Mouse (Mus musculus) common myeloid progenitor, adult 5-6 weeks (primary cell): Measurements from ENCODE around the gene Inpp5a. TPM values are rescaled to one million over a fixed set of nuclear protein-coding genes. Genes with fewer than 3 reads are reported as not detected.
A peak's percentile ranks its signal among the peaks of the same experiment; 100 is the strongest.

ENCODE experiments used
- ATAC-seq: replicated peaks from 2 replicates; pipeline ENCODE4 v1.8.0; 2016; ENCODE audit warnings: low read depth, mild to moderate bottlenecking, moderate TSS enrichment, inconsistent platforms; ENCODE audit not compliant: poor library complexity, severe bottlenecking
- total RNA-seq: library from RNA; stranded (forward); fragments of 200-1000, 187-1606 nt; gene quantifications from 2 replicates; pipeline ENCODE4 v1.2.3, GENCODE M21; 2017

The Inpp5a gene
- total RNA-seq, 1 experiment from 2014 or later = 6.3 TPM

DNA sequence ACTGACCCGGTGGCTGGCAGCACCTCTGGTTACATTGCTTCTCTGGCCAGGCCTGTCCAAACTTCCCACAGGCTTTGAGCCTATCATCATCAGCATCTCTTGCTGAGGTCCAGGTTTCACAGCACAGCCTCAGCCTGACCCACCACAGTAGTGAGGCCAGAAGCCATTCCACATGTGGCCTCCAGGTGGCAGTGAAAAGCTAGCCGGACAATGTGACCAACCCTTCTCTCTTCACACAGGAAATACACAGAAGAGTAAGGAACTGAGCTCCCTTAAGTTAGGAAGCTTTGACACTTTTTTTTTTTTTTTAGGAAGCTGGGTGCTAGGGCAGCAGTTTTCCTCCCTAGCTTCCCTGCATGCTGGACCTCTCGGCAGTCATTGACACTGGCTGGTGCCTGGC, 201.4 kb downstream of the Inpp5a start:
- ATAC-seq = peak; percentile 85

DNA sequence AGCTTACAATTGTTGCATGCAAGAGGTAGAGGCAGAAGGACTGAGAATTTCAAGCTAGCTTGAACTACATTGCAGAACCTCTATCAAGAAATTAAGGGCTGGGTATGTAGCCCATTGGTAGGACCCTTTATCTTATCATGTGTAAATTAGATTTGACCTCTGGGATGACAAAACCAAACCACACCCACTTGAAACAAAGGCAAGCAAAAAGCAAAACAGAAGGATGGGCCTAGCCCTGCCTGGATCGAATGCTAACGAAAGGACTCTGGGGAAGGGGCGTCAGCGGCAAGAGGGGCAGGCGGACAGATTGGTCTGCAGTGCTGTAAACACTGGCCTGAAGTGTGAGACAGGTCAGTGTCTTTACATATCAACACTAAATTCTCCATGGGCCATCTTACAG, 202.4 kb downstream of the Inpp5a start:
- ATAC-seq = no peak

DNA sequence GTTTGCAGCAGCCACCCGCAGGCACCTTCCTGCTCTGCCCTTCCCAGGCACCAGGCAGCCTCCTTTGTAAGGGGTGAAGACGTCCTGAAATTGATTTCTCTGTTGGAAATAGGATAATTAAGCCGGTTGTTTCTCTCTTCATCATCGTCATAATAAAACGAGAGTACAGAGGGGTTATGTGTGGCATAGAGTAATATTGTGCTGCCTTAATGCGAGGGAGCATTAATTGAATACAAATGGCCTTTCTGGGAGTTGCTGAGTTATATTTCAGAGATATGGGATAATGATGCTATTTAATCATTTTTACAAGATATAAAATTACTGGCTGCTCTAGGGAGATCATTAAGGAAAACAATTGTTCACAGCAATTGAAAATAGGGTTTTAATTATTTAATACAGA, 206.4 kb downstream of the Inpp5a start:
- no peak for ATAC-seq

DNA sequence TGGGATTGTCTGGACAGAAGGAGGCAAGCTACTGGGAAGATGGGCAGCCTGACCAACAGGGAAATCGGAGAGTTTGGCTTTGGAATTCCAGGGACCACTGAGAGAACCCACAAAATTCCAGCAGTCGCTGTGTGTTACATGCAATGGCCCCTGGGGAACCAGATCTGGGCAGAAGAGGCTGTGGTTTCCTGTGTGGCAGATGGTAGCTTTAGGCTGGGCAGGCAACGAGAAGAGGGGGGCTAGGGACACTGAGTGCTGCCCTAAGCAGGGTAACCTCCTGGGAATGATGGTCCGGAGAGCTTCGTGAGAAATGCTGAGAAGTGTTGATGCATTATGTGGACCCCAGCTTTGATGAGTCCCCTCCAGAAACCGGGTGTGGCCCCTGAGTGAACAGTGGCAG, 207.0 kb downstream of the Inpp5a start:
- ATAC-seq = peak; percentile 88

DNA sequence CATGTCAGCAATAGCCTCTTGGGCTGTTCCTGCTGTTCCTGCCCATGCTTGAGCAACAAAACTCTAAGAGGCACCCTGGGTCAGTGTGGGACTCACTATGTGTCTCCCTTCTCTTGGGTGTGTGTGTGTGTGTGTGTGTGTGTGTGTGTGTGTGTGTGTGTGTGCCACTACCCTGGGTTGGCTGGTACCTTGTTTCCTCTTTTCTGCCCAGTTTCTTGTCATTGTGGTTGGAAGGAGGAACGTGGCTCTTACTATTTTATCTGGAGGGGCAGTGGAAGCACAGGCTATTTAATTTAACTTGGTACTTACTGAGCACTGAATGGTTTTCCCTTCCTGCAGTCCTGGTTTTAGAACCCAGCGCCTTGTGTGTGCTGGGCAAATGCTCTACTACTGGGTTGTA, 221.4 kb downstream of the Inpp5a start:
- peak; percentile 60 for ATAC-seq

DNA sequence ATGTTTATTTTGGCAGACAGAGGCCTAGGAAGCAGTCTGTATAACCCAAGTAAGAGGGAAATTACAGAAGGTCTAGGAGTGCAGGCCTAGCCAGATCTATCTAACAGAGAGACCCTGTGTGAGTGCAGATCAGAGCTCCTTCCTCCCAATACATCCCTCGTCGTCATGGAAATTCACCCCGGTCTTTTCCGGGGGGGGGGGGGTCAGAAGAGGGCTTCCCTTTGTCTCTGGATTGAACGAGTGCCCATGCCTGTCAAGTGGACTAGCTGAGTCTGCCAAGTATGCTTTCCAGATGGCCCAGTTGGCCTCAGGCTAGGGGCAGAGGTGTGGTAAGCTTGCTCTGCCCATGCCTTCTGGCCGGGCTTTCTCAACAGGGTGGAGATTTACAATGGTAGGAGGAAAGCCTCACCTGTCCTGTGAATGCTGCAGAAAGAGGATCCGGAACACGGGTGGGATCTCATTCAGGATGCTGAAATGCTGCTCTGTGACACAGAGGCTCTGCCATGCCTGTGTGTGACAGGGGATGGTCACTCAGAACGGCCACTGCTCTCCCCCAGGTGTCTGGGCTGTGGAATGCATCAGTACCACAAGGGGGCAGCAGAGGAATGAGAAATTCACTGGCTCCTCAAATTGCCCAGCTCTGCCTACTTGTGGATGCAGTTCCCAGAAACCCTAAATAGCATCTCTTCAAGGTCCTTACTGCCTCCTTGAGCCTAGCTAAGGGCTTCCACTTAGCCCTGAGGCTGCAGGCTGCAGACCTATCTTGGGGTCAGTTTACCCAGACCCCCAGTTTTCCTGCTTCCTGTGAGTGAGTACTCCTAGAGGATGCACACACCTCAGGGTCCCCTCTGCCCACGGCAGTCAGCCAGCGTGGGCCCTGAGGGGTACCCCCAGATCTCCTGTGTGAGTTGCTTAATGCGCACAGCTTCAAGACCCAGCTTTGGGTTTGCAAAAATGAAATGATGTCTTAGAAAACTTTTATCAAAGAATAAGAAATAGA, 227.2 kb downstream of the Inpp5a start:
- ATAC-seq = peak; percentile 86

DNA sequence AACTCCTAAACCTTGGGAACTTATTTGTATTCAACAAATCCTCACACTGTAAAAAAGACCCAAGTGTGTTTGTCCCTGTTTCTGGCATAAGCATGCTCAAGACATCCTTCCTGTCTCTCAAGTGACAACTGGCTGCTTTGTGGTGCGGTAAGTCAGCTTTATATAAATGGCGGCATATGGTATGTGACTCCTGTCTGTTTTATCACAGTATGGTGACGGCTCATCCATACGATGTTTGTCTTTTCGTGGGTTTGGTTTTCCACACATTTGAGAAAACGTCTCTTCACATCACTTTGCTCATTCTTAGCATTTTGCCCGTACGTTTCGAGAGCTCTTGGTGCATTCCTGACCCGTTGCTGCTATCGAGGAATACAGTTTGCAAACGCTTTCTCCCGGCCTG, 233.7 kb downstream of the Inpp5a start:
- ATAC-seq = no peak

DNA sequence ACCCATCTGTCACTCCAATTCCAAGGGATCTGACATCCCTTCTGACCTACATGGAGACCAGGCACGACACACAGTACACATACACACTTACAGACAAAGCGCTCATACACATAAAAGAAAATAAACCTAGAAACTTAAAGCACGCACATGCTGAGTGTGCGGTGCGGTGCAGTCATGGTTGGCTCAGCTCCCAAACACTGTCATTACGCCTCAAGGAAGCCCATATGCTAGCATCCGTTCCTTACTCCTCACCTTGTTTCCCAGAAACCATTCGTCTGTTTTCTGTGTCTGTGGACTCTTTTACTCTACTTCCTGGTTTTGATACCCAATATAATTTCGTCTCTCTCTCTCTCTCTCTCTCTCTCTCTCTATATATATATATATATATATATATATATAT, 236.2 kb downstream of the Inpp5a start:
- no peak for ATAC-seq

Other genes starting within 250 kb of the Inpp5a start
- gene Lrrc27, start 176.1 kb upstream of the Inpp5a start, total RNA-seq = 1.3 and 3.0 TPM in 2 replicates
- 0.92 TPM in 1 of 2 replicates, not detected in the other for gene Stk32c, start 175.8 kb upstream of the Inpp5a start, total RNA-seq
- gene Pwwp2b, start 140.6 kb upstream of the Inpp5a start, total RNA-seq = 3.8 TPM in 2 replicates
- not detected in 2 replicates for gene Nkx6-2, start 193.7 kb downstream of the Inpp5a start, total RNA-seq